Mouse (Mus musculus): ENCODE results near the gene Trmt10c.
"Not testable (repeated sequence)": the region's sequence is repeated elsewhere in the genome, so short reads cannot be mapped to it uniquely, and the experiment has no call there.

Gene Trmt10c

GRCm38 (mm10) chr16:56055911-56056310 is 18.3 kb upstream of the Trmt10c start:
- DNase-seq (ENCODE audit: low read depth in 1 of 2, low spot score in 2 of 2) = no peak

- DNase-seq (ENCODE audit: low read depth in 1 of 2, low spot score in 2 of 2) = not testable (repeated sequence)
Measured at GRCm38 (mm10) chr16:56048038-56048437, 10.4 kb upstream of the Trmt10c start, which contains the start of gene Senp7. Gene Senp7 (plus strand): TSS chr16:56048338.

- DNase-seq (ENCODE audit: low read depth in 1 of 2, low spot score in 2 of 2) = no peak
Measured at GRCm38 (mm10) chr16:56038090-56038489, 471 bp upstream of the Trmt10c start.

- no peak for DNase-seq (ENCODE audit: low read depth in 1 of 2, low spot score in 2 of 2)
Measured at GRCm38 (mm10) chr16:56036501-56036900, 1.1 kb downstream of the Trmt10c start.

GRCm38 (mm10) chr16:56034566-56034965 is 3.1 kb downstream of the Trmt10c start:
- no peak for DNase-seq (ENCODE audit: low read depth in 1 of 2, low spot score in 2 of 2)

GRCm38 (mm10) chr16:56029661-56030082 is 7.9 kb downstream of the Trmt10c start, which contains the start of gene Pcnp:
Gene Pcnp (minus strand): TSS chr16:56029739.
- DNase-seq (ENCODE audit: low read depth in 1 of 2, low spot score in 2 of 2) = peak; percentile 93 to 96

- DNase-seq (ENCODE audit: low read depth in 1 of 2, low spot score in 2 of 2) = no peak
Measured at GRCm38 (mm10) chr16:56028722-56029551, 8.7 kb downstream of the Trmt10c start.

GRCm38 (mm10) chr16:56027854-56028629 is 9.6 kb downstream of the Trmt10c start:
- no peak for DNase-seq (ENCODE audit: low read depth in 1 of 2, low spot score in 2 of 2)

- DNase-seq (ENCODE audit: low read depth in 1 of 2, low spot score in 2 of 2) = no peak
Measured at GRCm38 (mm10) chr16:56019660-56020059, 18.0 kb downstream of the Trmt10c start.

GRCm38 (mm10) chr16:56014076-56014475 is 23.5 kb downstream of the Trmt10c start:
- DNase-seq (ENCODE audit: low read depth in 1 of 2, low spot score in 2 of 2) = no peak

GRCm38 (mm10) chr16:56012789-56013743 is 24.6 kb downstream of the Trmt10c start:
- DNase-seq (ENCODE audit: low read depth in 1 of 2, low spot score in 2 of 2) = no peak

GRCm38 (mm10) chr16:56008862-56009261 is 28.8 kb downstream of the Trmt10c start:
- no peak for DNase-seq (ENCODE audit: low read depth in 1 of 2, low spot score in 2 of 2)

- no peak for DNase-seq (ENCODE audit: low read depth in 1 of 2, low spot score in 2 of 2)
Measured at GRCm38 (mm10) chr16:56006798-56007197, 30.8 kb downstream of the Trmt10c start.

GRCm38 (mm10) chr16:55994235-55994634 is 43.4 kb downstream of the Trmt10c start:
- no peak for DNase-seq (ENCODE audit: low read depth in 1 of 2, low spot score in 2 of 2)

- no peak for DNase-seq (ENCODE audit: low read depth in 1 of 2, low spot score in 2 of 2)
Measured at GRCm38 (mm10) chr16:55990311-55990710, 47.3 kb downstream of the Trmt10c start.

- DNase-seq (ENCODE audit: low read depth in 1 of 2, low spot score in 2 of 2) = no peak
Measured at GRCm38 (mm10) chr16:55986001-55986400, 51.6 kb downstream of the Trmt10c start.

Measured in monocyte, adult 2 months (primary cell).